Mouse (Mus musculus) liver, postnatal 0 days (tissue): Measurements from ENCODE around the gene Hecw2.

Source experiments
- CTCF ChIP-seq: sonication (generic); IDR thresholded peaks from 2 replicates; pipeline ENCODE4 v1.5.1; 2016; ENCODE audit warnings: antibody characterized with exemption, low read depth
- EP300 ChIP-seq: IDR thresholded peaks from 2 replicates; pipeline ENCODE4 v1.6.1; 2016; ENCODE audit warnings: antibody characterized with exemption, low read depth, mild to moderate bottlenecking

DNA sequence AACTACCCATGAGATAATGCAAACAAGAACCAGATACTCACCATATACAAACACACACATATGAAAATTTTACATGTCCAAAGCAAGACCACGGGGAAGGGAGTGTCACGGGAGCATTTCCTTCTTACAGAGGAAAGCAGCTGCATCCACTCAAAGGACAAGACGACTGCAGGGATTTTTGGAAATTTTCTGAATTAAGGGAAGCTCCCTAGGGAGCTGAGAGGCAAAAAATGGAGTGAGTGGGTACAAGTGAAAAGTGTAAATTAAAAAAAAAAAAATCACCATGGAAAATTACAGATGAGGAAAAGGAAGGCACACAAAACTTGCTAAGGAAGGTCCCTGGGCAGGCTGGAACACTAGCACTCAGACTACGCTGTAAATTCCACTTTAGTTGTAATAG, 353.9 kb downstream of the Hecw2 start:
- TF ChIP-seq CTCF: no peak
- no peak for TF ChIP-seq EP300
